Mouse (Mus musculus): ENCODE data around the gene Tox3. TPM values are rescaled to one million over a fixed set of nuclear protein-coding genes. Genes with fewer than 3 reads are reported as not detected.

The Tox3 gene
- total RNA-seq, 4 experiments from 2014 or later = 0.08 to 0.19 (median 0.10) TPM; not detected in 1

DNA sequence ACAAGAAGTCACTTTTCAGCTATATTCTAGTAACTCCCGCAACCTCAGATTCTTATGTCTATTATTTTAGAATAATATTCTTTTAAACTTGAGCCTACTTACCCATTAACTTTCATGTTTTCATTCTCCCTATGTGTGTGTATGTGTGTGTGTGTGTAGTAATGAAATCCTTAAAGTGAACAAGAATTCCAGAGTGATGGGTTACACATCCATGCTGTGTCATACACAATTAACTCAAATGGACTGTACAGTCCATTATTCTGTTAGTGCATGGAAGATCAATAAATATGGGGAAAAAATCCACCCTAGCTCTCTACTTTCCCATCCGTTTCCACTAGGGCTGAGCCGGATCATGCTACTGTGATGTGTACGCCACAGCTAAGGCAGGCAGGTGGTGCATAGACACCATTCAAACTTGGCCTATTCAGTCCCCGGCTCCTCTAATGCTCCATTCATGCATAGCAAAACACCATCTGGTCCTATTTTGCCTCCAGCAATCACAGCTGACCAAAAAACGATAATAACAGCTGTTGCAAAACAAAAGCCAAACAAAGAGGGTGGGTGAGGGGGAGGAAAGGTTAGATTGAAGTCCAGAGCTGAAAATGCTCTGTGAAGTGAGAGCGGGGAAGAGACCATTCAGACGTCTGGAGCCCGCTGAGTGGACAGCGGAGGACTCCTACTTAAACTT is 103.5 kb downstream of the Tox3 start:
- DNase-seq (ENCODE audit: low spot score in 2 of 2) = no peak

DNA sequence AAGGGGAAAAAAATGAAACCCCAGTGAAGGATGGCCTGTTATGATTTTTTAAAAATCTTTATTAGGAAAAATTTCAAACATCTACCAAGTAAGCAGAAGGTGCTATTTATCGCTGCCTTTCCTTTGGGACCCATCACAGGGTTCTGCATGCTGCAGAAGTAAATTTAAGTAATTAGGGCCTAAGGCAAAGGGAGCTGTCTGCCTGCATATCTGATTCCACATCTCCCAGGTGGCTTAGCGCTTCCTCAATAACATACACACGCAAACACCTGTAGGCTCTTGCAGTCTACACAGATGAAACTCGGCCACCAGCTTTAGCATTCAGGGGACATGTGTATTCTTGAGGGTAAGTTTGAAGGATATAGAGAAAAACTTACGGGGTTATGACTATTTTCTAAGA is 104.2 kb downstream of the Tox3 start:
- no peak for DNase-seq (ENCODE audit: low spot score in 2 of 2)

DNA sequence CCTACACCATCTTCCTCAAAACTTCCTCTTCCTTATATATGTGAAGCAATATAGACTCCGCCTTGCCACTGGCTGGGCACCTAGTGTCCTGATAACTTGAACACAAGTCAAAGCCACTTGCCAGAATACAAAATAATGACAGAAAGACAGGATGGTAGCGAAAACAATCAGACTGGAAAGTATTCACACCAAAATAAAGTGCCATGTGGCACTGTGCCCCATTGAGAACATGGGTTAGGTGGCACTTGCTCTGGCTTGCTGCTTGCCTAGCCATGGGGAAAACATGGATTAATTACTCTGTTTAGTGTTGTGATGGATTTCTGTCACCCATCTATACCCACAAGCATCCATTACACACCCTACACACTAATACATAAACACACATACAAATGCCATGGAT is 105.8 kb downstream of the Tox3 start:
- no peak for DNase-seq (ENCODE audit: low spot score in 2 of 2)

DNA sequence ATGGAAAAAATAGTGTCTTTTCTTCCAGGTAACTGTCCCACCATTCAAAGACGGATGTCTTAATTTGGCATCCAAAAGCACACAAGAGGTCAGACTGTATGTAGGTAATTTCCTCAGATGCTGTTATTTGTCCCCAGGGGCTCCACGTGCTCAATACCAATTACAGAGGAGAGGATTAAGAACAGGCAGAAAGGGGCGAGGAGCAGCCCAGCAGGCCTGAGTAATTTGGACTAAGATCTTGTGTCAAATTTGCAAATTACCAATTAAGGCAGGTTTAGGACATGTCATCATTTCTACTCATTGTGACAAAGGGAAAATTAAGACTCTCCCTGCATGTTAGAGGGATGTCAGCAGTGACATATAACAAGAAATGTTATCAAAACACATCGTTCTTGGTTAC is 106.7 kb downstream of the Tox3 start:
- DNase-seq (ENCODE audit: low spot score in 2 of 2) = no peak

DNA sequence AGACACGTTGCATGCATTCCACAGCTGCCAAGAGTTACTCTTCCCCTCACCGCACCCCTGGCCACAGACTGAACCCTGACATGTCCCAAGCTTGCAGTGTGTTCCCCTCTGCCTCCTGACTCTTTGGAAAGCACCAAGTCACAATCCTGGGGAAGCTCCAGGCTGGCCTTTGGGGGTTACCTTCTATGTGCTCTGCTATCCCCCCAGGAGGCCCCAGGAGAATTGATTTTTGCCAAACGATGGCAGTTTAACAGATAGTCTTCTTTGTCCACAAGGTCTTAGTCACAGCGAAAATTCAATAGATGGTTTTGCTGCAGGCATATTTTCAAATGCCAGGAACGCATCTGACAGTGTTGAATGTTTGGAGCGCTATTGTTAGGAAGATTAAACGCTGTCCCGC is 115.6 kb downstream of the Tox3 start:
- no peak for DNase-seq (ENCODE audit: low spot score in 2 of 2)

DNA sequence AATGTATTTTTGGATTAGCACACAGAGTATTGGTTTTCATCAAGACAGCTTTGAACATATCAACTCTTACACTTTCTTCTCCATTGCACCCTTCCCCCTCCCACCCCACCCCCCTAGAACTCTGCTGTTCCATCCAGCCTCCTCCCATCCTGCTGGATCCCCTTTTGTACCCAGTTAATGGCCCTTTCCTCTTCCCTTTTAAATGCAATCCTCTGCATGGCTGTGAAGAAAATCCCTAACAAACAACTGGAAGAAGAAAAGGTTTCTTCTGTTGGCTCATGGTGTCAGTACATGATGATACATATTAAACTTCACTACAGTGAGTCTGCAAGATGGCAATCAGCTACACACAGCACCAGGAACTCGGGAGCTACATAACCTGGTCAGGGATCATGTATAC is 124.0 kb downstream of the Tox3 start:
- no peak for DNase-seq (ENCODE audit: low spot score in 2 of 2)

DNA sequence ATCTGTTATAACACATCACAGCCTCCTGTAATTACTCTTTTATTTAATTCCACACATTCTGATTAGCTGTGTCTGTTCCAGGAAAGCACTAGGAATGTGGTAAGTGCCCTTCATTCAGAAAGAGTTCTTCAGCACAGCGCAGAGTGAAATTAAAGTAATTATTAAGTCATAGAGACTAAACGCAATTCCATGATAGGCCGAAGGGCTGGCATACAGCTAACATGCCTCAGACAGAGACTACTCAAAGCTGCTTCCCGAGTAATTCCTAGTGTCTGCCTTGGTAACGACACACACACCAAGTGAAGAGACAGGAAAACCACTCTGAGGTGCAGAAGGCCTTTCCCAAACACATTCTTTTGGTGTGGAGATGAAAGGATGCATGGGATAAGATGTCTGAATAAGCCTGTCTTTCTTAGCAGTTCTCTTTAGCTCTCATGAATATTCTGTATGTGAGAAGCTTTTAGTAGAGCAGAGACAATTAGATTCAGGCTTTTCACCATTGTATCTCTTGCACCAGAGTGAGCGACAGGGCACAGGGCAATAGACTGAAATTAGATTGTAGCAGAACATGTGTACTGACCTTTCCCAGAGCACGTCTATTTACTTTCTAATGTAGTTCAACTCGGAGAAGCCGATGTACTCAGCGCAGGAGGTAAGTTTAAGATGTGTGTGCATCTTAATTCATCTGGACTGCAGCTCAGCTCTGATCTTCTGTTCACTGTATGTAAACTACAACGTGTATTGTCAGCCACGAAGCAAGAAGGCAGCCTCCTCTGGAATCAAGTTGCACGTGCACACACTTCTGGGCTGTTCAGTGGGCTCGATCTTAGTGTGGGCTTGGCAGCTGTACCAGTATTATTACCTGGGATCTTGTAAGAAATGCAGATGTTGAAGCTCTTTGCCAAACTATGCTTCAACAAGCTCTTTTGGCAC is 138.8 kb downstream of the Tox3 start:
- no peak for DNase-seq (ENCODE audit: low spot score in 2 of 2)

Data from gastrocnemius, adult 8-10 months (tissue).